Mouse (Mus musculus): ENCODE measurements at regions not wholly inside any gene's neighbourhood (a gene's known extent, or its start where the extent isn't known, plus 50 kb on each side); places are given as distances from the start of the nearest gene placed in this dataset.

DNA sequence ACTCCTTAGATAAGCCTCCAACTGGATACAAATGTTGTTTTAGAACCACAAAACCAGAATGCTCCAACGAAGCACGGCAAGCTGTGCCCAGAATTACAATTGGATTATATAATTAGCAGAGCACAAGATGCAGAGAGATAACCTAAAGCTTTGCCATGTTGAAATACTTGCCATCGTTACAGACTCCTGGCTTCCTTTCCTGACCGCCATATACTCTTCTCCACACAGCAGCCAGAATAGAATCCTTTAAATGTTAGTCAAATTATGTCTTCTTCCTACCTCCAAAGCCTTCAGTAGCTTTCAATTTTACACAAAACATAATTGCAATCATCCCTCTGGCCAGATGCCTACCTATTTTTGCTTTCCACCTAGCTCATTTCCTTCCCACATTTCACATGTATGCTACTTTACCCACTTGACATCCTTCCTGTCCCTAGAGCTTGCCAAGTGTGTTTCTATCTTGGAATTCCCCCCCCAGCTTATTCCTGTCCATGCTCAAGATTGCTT is 52.8 kb upstream of the G2e3 start:
- Histone ChIP-seq H3K36me3 (ENCODE audit: control insufficient read depth, insufficient read depth, low read length) (no peaks in the 10 kb centered on the region), H3K4me3 (ENCODE audit: low read depth, low read length) (no peak overlapping the region), H3K4me2 (no peak overlapping the region), H3K9ac (ENCODE audit: low read depth, low read length) (no peak overlapping the region), H3K27ac (ENCODE audit: low read depth, low read length) (no peak overlapping the region), H3K4me1 (ENCODE audit: control insufficient read depth, insufficient read depth, low read length) (no peaks in the 10 kb centered on the region), H3K27me3 (ENCODE audit: control insufficient read depth, insufficient read depth, low read length) (no peaks in the 10 kb centered on the region), H3K9me3 (replicated peaks; ENCODE audit: control insufficient read depth, low read length) (no peaks in the 10 kb centered on the region)
- WGBS (ENCODE audit: insufficient replicate concordance): 78% methylated on average over 4 of the region's 4 CpGs
- ATAC-seq (replicated peaks; ENCODE audit: insufficient number of reproducible peaks, low FRiP score, low TSS enrichment): no peak

DNA sequence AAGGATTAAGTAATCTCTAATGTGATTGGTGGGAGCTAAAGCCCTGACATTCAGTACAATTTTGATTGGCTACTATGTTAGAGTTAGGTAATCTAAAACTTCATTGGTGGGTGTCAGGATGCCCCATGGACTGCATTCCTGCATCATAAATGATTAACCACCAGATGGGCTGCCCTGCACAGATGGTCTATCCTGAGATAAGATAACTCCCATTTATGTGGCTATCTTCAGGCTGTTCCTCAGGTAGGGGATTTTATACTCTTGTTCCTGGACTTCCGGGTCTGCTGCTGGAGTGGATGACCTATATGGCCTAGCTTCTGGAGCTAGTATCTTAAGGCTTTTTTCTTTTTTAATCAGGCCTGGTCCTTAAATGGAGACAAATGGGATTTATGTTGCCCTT is 69.5 kb upstream of the G2e3 start:
- Histone ChIP-seq H3K9me3 (replicated peaks; ENCODE audit: control insufficient read depth, low read length) (no peaks in the 10 kb centered on the region), H3K27me3 (ENCODE audit: control insufficient read depth, insufficient read depth, low read length) (no peaks in the 10 kb centered on the region), H3K27ac (ENCODE audit: low read depth, low read length) (no peak overlapping the region), H3K4me1 (ENCODE audit: control insufficient read depth, insufficient read depth, low read length) (no peaks in the 10 kb centered on the region), H3K36me3 (ENCODE audit: control insufficient read depth, insufficient read depth, low read length) (no peaks in the 10 kb centered on the region), H3K9ac (ENCODE audit: low read depth, low read length) (no peak overlapping the region), H3K4me2 (no peak overlapping the region), H3K4me3 (ENCODE audit: low read depth, low read length) (no peak overlapping the region)
- ATAC-seq (replicated peaks; ENCODE audit: insufficient number of reproducible peaks, low FRiP score, low TSS enrichment): no peak
- WGBS (ENCODE audit: insufficient replicate concordance): 80% methylated on average over 1 of the region's 1 CpGs

DNA sequence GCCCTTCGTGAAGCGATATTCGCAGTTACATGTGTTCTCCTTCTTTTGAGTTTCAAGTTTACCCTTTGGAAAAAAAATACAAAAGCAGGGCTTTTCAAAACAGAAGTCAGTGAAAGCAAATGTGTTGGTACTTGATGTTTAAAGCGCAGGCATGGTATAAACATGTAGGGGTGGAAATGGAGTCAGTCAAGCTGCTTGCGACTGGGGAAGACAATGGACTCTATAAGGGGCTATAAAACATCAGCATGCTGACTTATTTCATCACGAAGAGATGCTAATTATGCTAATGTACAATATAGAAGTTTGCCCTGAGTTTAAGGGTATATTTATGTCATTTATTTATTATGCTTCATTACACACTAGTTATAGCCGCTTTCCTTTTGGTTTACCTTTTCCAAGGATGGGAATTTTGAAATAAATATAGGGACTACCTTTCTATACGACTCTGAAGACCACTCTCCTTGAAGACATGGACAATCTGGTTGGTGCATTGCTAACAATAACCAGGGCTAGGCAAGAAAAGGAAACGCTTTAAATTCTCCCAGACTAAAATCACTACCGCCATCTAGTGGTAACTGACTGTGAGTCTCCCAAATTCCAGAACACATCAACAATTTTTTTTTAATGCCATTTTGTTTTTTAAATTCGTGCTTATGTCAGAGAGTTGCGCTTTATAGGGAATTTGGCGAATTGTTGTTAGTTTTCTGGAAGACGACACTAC is 71.9 kb upstream of the G2e3 start:
- Histone ChIP-seq H3K9ac (ENCODE audit: low read depth, low read length) (no peak overlapping the region), H3K36me3 (ENCODE audit: control insufficient read depth, insufficient read depth, low read length) (no peaks in the 10 kb centered on the region), H3K4me1 (ENCODE audit: control insufficient read depth, insufficient read depth, low read length) (no peaks in the 10 kb centered on the region), H3K4me2 (no peak overlapping the region), H3K9me3 (replicated peaks; ENCODE audit: control insufficient read depth, low read length) (no peaks in the 10 kb centered on the region), H3K4me3 (ENCODE audit: low read depth, low read length) (no peak overlapping the region), H3K27me3 (ENCODE audit: control insufficient read depth, insufficient read depth, low read length) (no peaks in the 10 kb centered on the region), H3K27ac (ENCODE audit: low read depth, low read length) (no peak overlapping the region)
- ATAC-seq (replicated peaks; ENCODE audit: insufficient number of reproducible peaks, low FRiP score, low TSS enrichment): no peak
- WGBS (ENCODE audit: insufficient replicate concordance): 45% methylated on average over 14 of the region's 14 CpGs

DNA sequence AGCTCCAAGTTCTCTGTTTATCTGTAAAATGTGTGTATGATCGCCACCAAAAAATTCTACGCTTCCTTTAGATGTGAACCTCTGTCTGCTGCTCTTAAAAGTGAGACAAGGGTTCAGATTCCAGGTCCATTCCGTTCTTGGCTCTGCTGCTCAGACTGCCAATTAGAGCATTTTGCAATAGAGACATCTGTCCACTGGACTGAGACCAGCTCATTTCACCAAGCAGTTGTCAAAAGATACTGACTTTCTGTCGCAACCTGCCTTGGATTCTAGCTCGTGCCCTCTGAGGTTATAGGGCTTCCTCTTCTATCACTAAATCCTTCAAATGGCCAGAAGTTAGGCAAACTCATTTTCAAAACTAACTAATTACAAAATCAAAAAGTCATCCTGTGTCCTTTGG is 74.4 kb upstream of the G2e3 start:
- no peaks in the 10 kb centered on the region for H3K36me3 ChIP-seq (ENCODE audit: control insufficient read depth, insufficient read depth, low read length)
- H3K27ac ChIP-seq (ENCODE audit: low read depth, low read length): no peak overlapping the region
- no peak for ATAC-seq (replicated peaks; ENCODE audit: insufficient number of reproducible peaks, low FRiP score, low TSS enrichment)
- H3K9ac ChIP-seq (ENCODE audit: low read depth, low read length): no peak overlapping the region
- H3K4me3 ChIP-seq (ENCODE audit: low read depth, low read length): no peak overlapping the region
- no peaks in the 10 kb centered on the region for H3K9me3 ChIP-seq (replicated peaks; ENCODE audit: control insufficient read depth, low read length)
- H3K4me2 ChIP-seq: no peak overlapping the region
- H3K27me3 ChIP-seq (ENCODE audit: control insufficient read depth, insufficient read depth, low read length): no peaks in the 10 kb centered on the region
- 83% methylated on average over 5 of the region's 5 CpGs for WGBS (ENCODE audit: insufficient replicate concordance)
- no peaks in the 10 kb centered on the region for H3K4me1 ChIP-seq (ENCODE audit: control insufficient read depth, insufficient read depth, low read length)

DNA sequence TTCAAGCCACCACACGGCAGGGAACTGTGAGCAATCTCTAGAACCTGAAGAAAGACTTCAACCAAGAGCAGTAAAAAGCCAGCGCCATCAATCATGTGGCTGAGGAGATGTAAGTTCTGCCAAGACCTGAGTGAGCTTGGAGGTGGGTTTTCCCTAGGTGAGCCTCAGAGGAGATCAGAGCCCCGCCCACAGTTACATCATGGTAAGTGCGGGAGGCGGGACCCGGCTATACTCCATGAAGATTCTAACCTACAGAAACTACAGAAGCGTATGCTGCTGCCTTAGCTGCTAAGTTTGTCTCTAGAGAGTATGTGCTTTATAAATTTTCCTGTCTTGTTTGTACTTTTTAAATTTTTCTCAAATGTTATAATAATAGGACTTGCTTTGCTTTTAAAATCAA is 105.0 kb upstream of the G2e3 start:
- H3K4me2 ChIP-seq: no peak overlapping the region
- 76% methylated on average over 7 of the region's 7 CpGs for WGBS (ENCODE audit: insufficient replicate concordance)
- H3K36me3 ChIP-seq (ENCODE audit: control insufficient read depth, insufficient read depth, low read length): no peaks in the 10 kb centered on the region
- no peak overlapping the region for H3K4me3 ChIP-seq (ENCODE audit: low read depth, low read length)
- no peaks in the 10 kb centered on the region for H3K9me3 ChIP-seq (replicated peaks; ENCODE audit: control insufficient read depth, low read length)
- no peak for ATAC-seq (replicated peaks; ENCODE audit: insufficient number of reproducible peaks, low FRiP score, low TSS enrichment)
- no peaks in the 10 kb centered on the region for H3K4me1 ChIP-seq (ENCODE audit: control insufficient read depth, insufficient read depth, low read length)
- H3K27ac ChIP-seq (ENCODE audit: low read depth, low read length): no peak overlapping the region
- H3K9ac ChIP-seq (ENCODE audit: low read depth, low read length): no peak overlapping the region
- H3K27me3 ChIP-seq (ENCODE audit: control insufficient read depth, insufficient read depth, low read length): no peaks in the 10 kb centered on the region

DNA sequence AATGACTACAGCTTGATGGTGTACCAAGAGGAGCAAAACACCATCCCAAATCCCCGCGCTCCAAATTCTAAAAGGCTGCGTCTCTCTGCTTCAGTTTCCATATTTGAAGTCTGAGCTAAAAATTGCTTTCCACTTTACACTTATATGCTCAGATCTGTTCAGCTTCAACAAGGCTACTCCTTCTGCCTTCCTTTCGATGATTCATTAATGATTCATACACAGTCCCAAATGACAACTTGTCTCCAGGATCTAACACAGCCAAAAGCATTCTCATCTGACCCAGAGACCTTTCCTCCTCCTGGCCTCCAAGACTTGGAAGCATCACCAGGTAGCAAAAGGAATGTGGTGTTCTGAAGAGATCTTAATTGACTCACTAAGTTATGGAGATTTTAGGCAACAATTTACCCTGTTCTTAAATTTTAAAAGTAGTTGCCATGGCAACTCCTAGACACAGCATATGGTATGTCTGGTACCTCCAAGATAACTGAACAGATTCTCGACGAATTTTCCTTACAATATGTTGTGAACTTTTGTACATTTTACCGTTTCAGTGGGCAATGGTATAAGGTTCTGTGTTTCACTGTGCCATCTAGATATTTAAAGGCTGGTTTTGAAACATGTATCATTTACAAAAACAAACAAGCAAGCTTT is 106.6 kb upstream of the G2e3 start:
- Histone ChIP-seq H3K4me1 (ENCODE audit: control insufficient read depth, insufficient read depth, low read length) (no peaks in the 10 kb centered on the region), H3K27ac (ENCODE audit: low read depth, low read length) (no peak overlapping the region), H3K9me3 (replicated peaks; ENCODE audit: control insufficient read depth, low read length) (no peaks in the 10 kb centered on the region), H3K4me2 (no peak overlapping the region), H3K9ac (ENCODE audit: low read depth, low read length) (no peak overlapping the region), H3K4me3 (ENCODE audit: low read depth, low read length) (no peak overlapping the region), H3K36me3 (ENCODE audit: control insufficient read depth, insufficient read depth, low read length) (no peaks in the 10 kb centered on the region), H3K27me3 (ENCODE audit: control insufficient read depth, insufficient read depth, low read length) (no peaks in the 10 kb centered on the region)
- ATAC-seq (replicated peaks; ENCODE audit: insufficient number of reproducible peaks, low FRiP score, low TSS enrichment): no peak
- 82% methylated on average over 7 of the region's 7 CpGs for WGBS (ENCODE audit: insufficient replicate concordance)

- no peak for ATAC-seq (replicated peaks; ENCODE audit: insufficient number of reproducible peaks, low FRiP score, low TSS enrichment)
- H3K27me3 ChIP-seq (ENCODE audit: control insufficient read depth, insufficient read depth, low read length): no peaks in the 10 kb centered on the region
- no peak overlapping the region for H3K4me3 ChIP-seq (ENCODE audit: low read depth, low read length)
- H3K4me2 ChIP-seq: no peak overlapping the region
- WGBS (ENCODE audit: insufficient replicate concordance): 31% methylated on average over 2 of the region's 2 CpGs
- no peak overlapping the region for H3K27ac ChIP-seq (ENCODE audit: low read depth, low read length)
- no peaks in the 10 kb centered on the region for H3K9me3 ChIP-seq (replicated peaks; ENCODE audit: control insufficient read depth, low read length)
- H3K4me1 ChIP-seq (ENCODE audit: control insufficient read depth, insufficient read depth, low read length): no peaks in the 10 kb centered on the region
- no peaks in the 10 kb centered on the region for H3K36me3 ChIP-seq (ENCODE audit: control insufficient read depth, insufficient read depth, low read length)
- no peak overlapping the region for H3K9ac ChIP-seq (ENCODE audit: low read depth, low read length)
Observed at GRCm38 (mm10) chr12:51211691-51212090, 136.2 kb upstream of the G2e3 start.

DNA sequence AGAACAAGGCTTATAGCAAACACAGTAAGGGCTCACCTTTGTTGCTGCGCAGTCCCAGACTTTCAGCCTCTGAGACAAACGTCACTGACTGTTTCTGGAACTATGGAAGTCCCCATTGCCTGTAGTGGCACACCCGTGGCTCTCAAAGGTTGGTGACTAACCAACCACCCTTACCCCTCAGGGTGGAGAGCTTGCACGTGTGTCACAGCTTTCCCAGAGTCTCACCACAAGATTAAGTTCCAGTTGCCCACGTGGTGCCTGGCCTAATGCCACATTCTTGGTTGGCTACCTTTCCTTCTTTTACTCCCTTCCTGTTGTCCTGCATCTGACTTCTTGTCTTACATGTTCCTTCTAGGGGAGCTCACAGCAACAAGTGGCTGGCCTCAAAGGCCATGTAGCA is 151.6 kb upstream of the G2e3 start:
- H3K27me3 ChIP-seq (ENCODE audit: control insufficient read depth, insufficient read depth, low read length): no peaks in the 10 kb centered on the region
- H3K4me1 ChIP-seq (ENCODE audit: control insufficient read depth, insufficient read depth, low read length): no peaks in the 10 kb centered on the region
- ATAC-seq (replicated peaks; ENCODE audit: insufficient number of reproducible peaks, low FRiP score, low TSS enrichment): no peak
- H3K4me3 ChIP-seq (ENCODE audit: low read depth, low read length): no peak overlapping the region
- no peak overlapping the region for H3K9ac ChIP-seq (ENCODE audit: low read depth, low read length)
- no peaks in the 10 kb centered on the region for H3K36me3 ChIP-seq (ENCODE audit: control insufficient read depth, insufficient read depth, low read length)
- H3K4me2 ChIP-seq: no peak overlapping the region
- WGBS (ENCODE audit: insufficient replicate concordance): 64% methylated on average over 5 of the region's 5 CpGs
- no peak overlapping the region for H3K27ac ChIP-seq (ENCODE audit: low read depth, low read length)
- no peaks in the 10 kb centered on the region for H3K9me3 ChIP-seq (replicated peaks; ENCODE audit: control insufficient read depth, low read length)

GRCm38 (mm10) chr12:51195136-51195535 is 152.7 kb upstream of the G2e3 start:
- H3K4me3 ChIP-seq (ENCODE audit: low read depth, low read length): no peak overlapping the region
- no peak overlapping the region for H3K27ac ChIP-seq (ENCODE audit: low read depth, low read length)
- H3K36me3 ChIP-seq (ENCODE audit: control insufficient read depth, insufficient read depth, low read length): no peaks in the 10 kb centered on the region
- H3K9me3 ChIP-seq (replicated peaks; ENCODE audit: control insufficient read depth, low read length): no peaks in the 10 kb centered on the region
- WGBS (ENCODE audit: insufficient replicate concordance): 71% methylated on average over 8 of the region's 8 CpGs
- H3K4me2 ChIP-seq: no peak overlapping the region
- H3K27me3 ChIP-seq (ENCODE audit: control insufficient read depth, insufficient read depth, low read length): no peaks in the 10 kb centered on the region
- H3K4me1 ChIP-seq (ENCODE audit: control insufficient read depth, insufficient read depth, low read length): no peaks in the 10 kb centered on the region
- no peak for ATAC-seq (replicated peaks; ENCODE audit: insufficient number of reproducible peaks, low FRiP score, low TSS enrichment)
- H3K9ac ChIP-seq (ENCODE audit: low read depth, low read length): no peak overlapping the region

All from heart, embryonic 11.5 days (tissue).